Mouse (Mus musculus) cortical plate, adult 2 months (tissue): Measurements from ENCODE around the gene Tmem37. TPM values are rescaled to one million over a fixed set of nuclear protein-coding genes. Genes with fewer than 3 reads are reported as not detected.
A peak's percentile ranks its signal among the peaks of the same experiment; 100 is the strongest.
"Not testable (repeated sequence)": the region's sequence is repeated elsewhere in the genome, so short reads cannot be mapped to it uniquely, and the experiment has no call there.

ENCODE experiments used
- H3K27ac ChIP-seq: fragments of 200-500 bp; 2 replicates; pipeline ENCODE4 v1.5.1; 2012; ENCODE audit warnings: low read length, control low read depth, inconsistent platforms; ENCODE audit not compliant: insufficient read depth
- H3K4me1 ChIP-seq: fragments of 200-500 bp; 2 replicates; pipeline ENCODE4 v1.6.1; 2011; ENCODE audit warnings: low read length; ENCODE audit not compliant: control insufficient read depth, insufficient read depth
- H3K4me3 ChIP-seq: fragments of 200-500 bp; 2 replicates; pipeline ENCODE4 v1.5.1; 2011; ENCODE audit warnings: mild to moderate bottlenecking, low read length, control low read depth; ENCODE audit not compliant: insufficient read depth
- CTCF ChIP-seq: fragments of 200-500 bp; IDR thresholded peaks from 2 replicates; pipeline ENCODE4 v1.5.1; 2011; ENCODE audit warnings: mild to moderate bottlenecking, control low read depth, low read length; ENCODE audit not compliant: insufficient read depth; ENCODE audit errors: extremely low read depth
- POLR2A ChIP-seq: fragments of 200-500 bp; IDR thresholded peaks from 2 replicates; pipeline ENCODE4 v1.6.1; 2011; ENCODE audit warnings: mild to moderate bottlenecking, low read length, control low read depth; ENCODE audit not compliant: insufficient read depth; ENCODE audit errors: extremely low read depth
- polyA plus RNA-seq: library from polyadenylated mRNA; depleted of rRNA; stranded (reverse); fragments of >200 nt; gene quantifications from 2 replicates; pipeline ENCODE4 v1.2.3, GENCODE M21; 2012

Tmem37 gene
- polyA plus RNA-seq, 1 experiment = 3.0 TPM

DNA sequence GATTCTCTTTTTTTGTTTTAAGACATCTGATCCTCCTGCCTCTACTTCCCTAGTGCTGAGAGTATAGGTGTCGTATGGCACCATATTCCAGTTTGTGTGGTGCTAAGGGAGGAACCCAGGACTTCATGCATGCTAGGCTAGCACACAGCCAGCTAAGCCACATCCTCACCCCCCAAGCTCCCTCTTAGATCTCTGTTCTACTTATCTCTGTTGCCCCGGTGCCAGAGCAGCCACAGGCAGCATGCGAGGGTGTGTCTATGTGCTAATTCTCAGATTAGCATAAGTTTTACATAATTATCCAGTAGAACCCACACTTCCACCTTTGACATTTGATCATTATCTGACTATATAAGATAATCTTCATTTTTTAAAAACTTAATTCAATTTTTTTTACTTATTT, 21.0 kb upstream of the Tmem37 start:
- H3K4me3 ChIP-seq = no peak overlapping the region
- TF ChIP-seq CTCF = no peak
- TF ChIP-seq POLR2A = no peak
- no peak overlapping the region for H3K27ac ChIP-seq
- H3K4me1 ChIP-seq = no peaks in the 10 kb centered on the region

DNA sequence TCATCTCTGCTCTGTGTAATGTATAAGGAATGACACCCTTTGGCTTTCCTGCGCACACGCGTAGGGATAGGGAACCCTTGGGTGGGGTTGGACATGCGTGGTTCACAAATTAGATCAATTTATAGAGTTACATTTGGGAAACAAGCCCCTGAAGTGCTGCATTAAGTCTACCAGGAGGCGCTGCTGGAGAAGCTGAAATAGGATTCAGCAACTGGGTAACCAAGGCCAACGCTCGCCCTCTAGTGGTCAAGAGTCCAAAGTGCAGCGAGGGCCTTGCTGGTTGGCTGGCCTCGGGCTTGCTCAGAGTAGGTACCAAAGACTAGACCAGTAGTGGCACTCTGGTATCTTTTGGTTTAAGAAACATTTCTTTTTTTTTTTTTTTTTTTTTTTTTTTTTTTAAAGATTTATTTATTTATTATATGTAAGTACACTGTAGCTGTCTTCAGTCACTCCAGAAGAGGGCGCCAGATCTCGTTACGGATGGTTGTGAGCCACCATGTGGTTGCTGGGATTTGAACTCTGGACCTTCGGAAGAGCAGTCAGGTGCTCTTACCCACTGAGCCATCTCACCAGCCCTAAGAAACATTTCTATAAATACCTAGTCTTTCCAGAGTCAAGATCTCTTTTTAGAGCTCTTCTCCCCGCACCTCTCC, 19.7 kb upstream of the Tmem37 start:
- H3K27ac ChIP-seq, H3K4me1 ChIP-seq, H3K4me3 ChIP-seq: not testable (repeated sequence)
- TF ChIP-seq CTCF = peak; percentile 97

DNA sequence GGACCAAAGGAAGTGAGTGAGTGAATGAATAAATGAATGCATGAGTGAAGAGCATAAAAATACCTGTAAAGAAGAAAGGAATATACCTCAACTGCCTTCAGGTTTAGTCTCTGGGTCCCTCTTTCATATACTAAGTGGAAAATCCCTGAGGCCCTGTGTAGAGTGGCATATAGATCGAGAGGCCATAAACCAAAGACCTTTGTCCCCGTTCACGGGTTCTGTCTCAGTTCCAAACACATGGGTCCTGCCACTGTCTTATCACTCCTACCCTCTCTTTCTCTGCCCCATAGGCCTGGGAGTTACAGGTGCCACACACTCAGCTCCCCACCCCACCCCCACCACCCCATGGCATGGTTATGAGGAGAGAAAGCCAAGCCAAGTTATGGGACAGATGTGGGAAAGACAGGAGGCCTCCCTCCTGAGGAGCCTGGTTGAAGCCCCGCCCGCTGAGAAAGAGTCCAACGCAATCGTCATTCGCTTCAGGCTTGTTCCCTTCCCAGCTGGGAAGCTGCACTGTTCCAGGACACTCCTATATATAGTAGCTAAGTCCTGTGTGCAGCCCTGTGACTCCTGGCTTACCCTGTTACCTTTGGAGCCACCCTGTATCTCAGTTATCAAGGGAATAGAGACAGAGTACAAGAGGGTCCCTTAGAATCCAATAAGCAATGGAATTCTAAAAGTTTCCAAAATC, 17.2 kb upstream of the Tmem37 start:
- Histone ChIP-seq H3K4me1 (no peaks in the 10 kb centered on the region), H3K4me3 (no peak overlapping the region), H3K27ac (no peak overlapping the region)
- TF ChIP-seq POLR2A = no peak

DNA sequence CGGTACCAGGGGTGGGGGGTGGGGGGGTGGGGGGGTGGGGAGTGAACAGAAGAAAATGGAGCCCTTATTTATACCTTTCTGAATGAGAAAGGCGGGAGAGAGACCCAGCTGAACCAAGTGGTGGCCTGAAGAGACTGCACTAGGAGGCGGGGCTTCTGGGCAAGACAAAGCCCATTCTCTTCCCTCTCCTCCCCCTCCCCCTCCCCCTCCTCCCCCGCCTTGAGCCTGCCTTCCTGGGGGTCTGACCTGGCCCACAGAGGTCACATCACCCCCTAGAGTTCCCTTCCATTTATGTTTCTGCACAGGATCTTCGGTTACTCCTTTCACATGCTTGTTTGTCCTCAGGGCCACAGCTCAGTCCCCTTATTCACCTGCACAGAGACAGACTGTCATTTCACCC, 15.3 kb upstream of the Tmem37 start:
- H3K4me3 ChIP-seq = no peak overlapping the region
- H3K27ac ChIP-seq = no peak overlapping the region
- no peaks in the 10 kb centered on the region for H3K4me1 ChIP-seq
- TF ChIP-seq CTCF = no peak
- TF ChIP-seq POLR2A = no peak

DNA sequence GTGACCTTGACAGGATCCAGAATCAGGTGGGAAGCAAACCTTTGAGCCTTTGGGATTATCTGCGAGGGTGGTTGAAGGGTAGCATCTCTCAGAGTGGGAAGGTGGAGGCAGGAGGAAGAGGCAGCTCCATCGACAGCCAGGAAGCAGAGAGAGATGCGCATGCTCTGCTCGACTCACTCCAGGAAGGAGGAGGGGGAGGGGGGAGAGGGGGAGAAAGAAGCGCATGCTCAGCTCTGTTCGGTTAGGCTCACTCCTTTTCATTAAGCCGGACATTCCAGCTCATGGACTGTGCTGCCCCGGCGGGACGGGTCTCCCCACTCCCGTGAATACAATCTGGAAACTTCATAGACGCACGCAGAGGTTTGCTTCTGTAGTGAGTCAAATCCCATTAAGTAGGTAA, 12.8 kb upstream of the Tmem37 start:
- Histone ChIP-seq H3K4me3 (no peak overlapping the region), H3K4me1 (no peaks in the 10 kb centered on the region), H3K27ac (no peak overlapping the region)
- TF ChIP-seq CTCF (no peak), POLR2A (no peak)

DNA sequence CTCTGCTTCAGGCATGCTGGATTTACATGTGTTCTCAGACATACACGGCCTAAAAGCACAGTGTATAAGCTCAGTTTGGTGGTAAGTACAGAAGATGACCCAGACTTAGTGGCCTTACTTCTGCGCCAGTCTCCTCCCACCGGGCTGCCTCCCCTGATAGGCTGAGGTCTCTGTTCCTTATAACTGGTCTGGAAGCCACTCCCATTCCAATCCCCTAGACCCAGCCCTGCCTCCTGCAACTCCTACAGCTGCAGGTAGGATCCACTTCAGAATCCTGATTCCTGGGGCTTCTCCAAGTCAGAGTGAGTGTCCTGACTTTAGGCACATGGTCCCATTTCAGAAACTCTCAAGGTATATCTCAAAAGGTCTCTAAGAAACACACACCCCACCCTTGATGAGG, 11.8 kb upstream of the Tmem37 start:
- H3K4me3 ChIP-seq = no peak overlapping the region
- TF ChIP-seq CTCF = no peak
- TF ChIP-seq POLR2A = no peak
- H3K27ac ChIP-seq = no peak overlapping the region

DNA sequence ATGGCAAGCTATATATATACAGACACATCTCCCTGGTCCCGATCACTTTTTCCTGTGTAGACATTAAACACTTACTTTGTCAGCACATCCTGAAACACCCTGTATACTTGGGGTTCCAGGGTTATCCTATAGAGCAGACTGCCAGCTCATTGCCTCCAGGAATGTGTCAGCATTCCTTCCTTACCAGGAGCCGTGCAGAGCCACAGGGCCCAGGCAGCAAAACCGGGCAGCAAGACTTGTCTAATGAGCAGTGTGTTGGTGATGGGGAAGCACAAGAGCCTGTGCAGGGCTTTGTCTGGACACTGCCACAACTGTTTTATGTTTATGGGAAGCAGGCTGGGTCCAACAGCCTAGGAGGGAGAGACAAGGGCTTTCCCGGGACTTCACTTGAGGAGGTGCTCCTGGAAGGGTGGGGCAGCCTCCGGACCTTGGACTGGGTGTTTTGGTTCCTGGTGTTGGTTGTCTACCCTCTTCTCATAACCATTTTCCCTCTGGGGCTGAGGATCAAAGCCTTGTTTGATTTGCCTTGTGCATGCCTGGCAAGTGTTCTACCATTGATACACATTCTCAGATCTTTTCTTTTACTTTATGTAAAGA, 10.1 kb upstream of the Tmem37 start:
- Histone ChIP-seq H3K27ac (no peak overlapping the region), H3K4me1 (no peaks in the 10 kb centered on the region), H3K4me3 (no peak overlapping the region)
- TF ChIP-seq POLR2A (no peak), CTCF (no peak)

More for the DNA sequence above, 11.8 kb upstream of the Tmem37 start:
- no peaks in the 10 kb centered on the region for H3K4me1 ChIP-seq

DNA sequence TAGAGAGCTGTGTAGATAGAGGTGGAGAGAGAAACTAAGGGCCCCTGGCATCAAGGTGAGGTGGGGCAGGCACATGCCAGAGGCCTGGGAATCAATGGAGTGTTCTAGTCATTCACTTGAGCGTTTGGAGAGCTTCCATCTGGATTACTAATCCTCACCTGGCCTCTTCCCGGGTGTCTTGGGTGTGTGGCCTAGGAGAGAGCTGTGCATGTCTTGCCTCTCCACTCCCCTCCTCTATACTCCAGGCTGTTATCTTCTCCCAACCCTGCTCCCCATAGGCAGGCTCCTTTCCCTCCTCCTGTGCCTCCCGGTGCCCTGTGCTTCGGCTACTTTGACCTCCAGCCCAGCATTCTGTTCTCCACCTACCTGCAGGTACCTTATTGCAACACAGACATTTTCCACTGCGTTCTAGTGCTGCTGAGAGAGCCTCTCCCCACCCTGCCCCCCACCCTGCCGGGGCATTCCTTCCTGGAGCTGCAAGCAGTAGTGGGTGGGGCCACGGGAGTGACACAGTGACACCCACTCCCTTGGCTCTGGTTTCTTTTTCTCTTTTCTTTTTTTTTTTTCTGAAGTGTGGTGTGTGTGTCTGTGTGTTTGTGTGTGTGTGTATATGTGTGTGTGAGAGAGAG, 9.2 kb upstream of the Tmem37 start:
- TF ChIP-seq POLR2A = no peak
- TF ChIP-seq CTCF = no peak
- H3K4me3 ChIP-seq = no peak overlapping the region
- H3K4me1 ChIP-seq = no peaks in the 10 kb centered on the region
- H3K27ac ChIP-seq = no peak overlapping the region

DNA sequence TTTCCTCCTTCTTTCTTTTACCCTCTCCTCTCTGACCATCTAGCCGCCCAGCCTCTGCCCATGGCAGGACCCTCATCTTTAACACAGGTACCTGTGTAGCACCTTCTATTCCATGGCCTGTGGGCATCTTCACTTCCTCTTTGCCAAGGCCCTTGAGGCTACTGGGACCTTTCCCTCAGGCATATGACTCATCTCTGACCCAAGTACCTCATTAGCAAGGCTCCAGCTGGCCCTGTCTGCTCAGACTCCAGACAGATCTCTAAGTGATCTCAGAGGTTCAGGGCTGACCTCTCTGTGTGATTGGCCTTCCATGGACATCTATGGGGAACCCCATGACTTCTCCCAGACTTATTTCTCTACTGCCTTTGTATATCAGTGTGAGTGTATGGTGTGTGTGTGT, 6.8 kb upstream of the Tmem37 start:
- Histone ChIP-seq H3K27ac (no peak overlapping the region), H3K4me3 (no peak overlapping the region), H3K4me1 (no peaks in the 10 kb centered on the region)
- TF ChIP-seq POLR2A (no peak), CTCF (no peak)
